Mouse (Mus musculus): Measurements from ENCODE around the gene Tubb4b. TPM values are rescaled to one million over a fixed set of nuclear protein-coding genes. Genes with fewer than 3 reads are reported as not detected.

Gene Tubb4b
- total and polyA plus RNA-seq, 2 experiments: 80.5 to 254 TPM

- Histone ChIP-seq H3K9ac (ENCODE audit: low read depth, low read length) (peak overlapping the region; percentile 15; the same call in 1 of the 2 replicates), H3K4me1 (ENCODE audit: control insufficient read depth, insufficient read depth, low read length) (no peaks in the 10 kb centered on the region), H3K27ac (replicated peaks; ENCODE audit: insufficient read depth, low read depth, low read length) (no peak overlapping the region), H3K36me3 (ENCODE audit: control insufficient read depth, insufficient read depth, low read length) (no peaks in the 10 kb centered on the region), H3K27me3 (ENCODE audit: control insufficient read depth, insufficient read depth, low read length) (peaks cover 5% of the 10 kb centered on the region), H3K4me3 (ENCODE audit: insufficient read depth, low read depth, low read length) (peak overlapping the region; percentile 63; the same call in 1 of the 2 replicates), H3K79me2 (ENCODE audit: control insufficient read depth, insufficient read depth, low read length) (no peaks in the 10 kb centered on the region)
- no peak for DNase-seq (ENCODE audit: extremely low read depth, low read depth, low spot score)
- TF ChIP-seq CTCF (IDR thresholded peaks at IDR 0.05; ENCODE audit: low read depth, low read length) (no peak), POLR2A (IDR thresholded peaks at IDR 0.05; ENCODE audit: extremely low read depth, insufficient read depth, low read length) (no peak)
- 5% methylated on average over 17 of the region's 17 CpGs for WGBS
These were observed 42.6 kb downstream of the Tubb4b start for GRCm38 (mm10) chr2:25181891-25182397.

GRCm38 (mm10) chr2:25180973-25181890, 43.3 kb downstream of the Tubb4b start:
- no peak for DNase-seq (ENCODE audit: extremely low read depth, low read depth, low spot score)
- no peaks in the 10 kb centered on the region for H3K36me3 ChIP-seq (ENCODE audit: control insufficient read depth, insufficient read depth, low read length)
- H3K27me3 ChIP-seq (ENCODE audit: control insufficient read depth, insufficient read depth, low read length): peaks cover 5% of the 10 kb centered on the region
- no peak for TF ChIP-seq CTCF (IDR thresholded peaks at IDR 0.05; ENCODE audit: low read depth, low read length)
- no peak for TF ChIP-seq POLR2A (IDR thresholded peaks at IDR 0.05; ENCODE audit: extremely low read depth, insufficient read depth, low read length)
- H3K27ac ChIP-seq (replicated peaks; ENCODE audit: insufficient read depth, low read depth, low read length): 0 out of 2 replicates have a peak overlapping the region, but pooled peaks have one; percentile 16
- H3K4me1 ChIP-seq (ENCODE audit: control insufficient read depth, insufficient read depth, low read length): no peaks in the 10 kb centered on the region
- H3K9ac ChIP-seq (ENCODE audit: low read depth, low read length): peak overlapping the region; percentile 46
- 2% methylated on average over 98 of the region's 100 CpGs for WGBS
- H3K79me2 ChIP-seq (ENCODE audit: control insufficient read depth, insufficient read depth, low read length): no peaks in the 10 kb centered on the region
- peak overlapping the region; percentile 63 for H3K4me3 ChIP-seq (ENCODE audit: insufficient read depth, low read depth, low read length)

GRCm38 (mm10) chr2:25180478-25180903, 44.0 kb downstream of the Tubb4b start, which contains the start of gene Nrarp:
Gene Nrarp (plus strand): TSS chr2:25180758.
- Histone ChIP-seq H3K9ac (ENCODE audit: low read depth, low read length) (peak within 1 kb of the TSS; percentile 46), H3K36me3 (ENCODE audit: control insufficient read depth, insufficient read depth, low read length) (no peaks in the 10 kb centered on the region), H3K4me3 (ENCODE audit: insufficient read depth, low read depth, low read length) (peak within 1 kb of the TSS; percentile 63), H3K79me2 (ENCODE audit: control insufficient read depth, insufficient read depth, low read length) (no peaks in the 10 kb centered on the region), H3K27ac (replicated peaks; ENCODE audit: insufficient read depth, low read depth, low read length) (peak within 1 kb of the TSS; percentile 26; the same call in 1 of the 2 replicates), H3K4me1 (ENCODE audit: control insufficient read depth, insufficient read depth, low read length) (no peaks in the 10 kb centered on the region), H3K27me3 (ENCODE audit: control insufficient read depth, insufficient read depth, low read length) (peaks cover 5% of the 10 kb centered on the region)
- TF ChIP-seq CTCF (IDR thresholded peaks at IDR 0.05; ENCODE audit: low read depth, low read length): peak; percentile 41; the same call in 1 of the 2 replicates
- peak; percentile 52; the same call in 1 of the 2 replicates for TF ChIP-seq POLR2A (IDR thresholded peaks at IDR 0.05; ENCODE audit: extremely low read depth, insufficient read depth, low read length)
- WGBS: 2% methylated on average over 35 of the region's 35 CpGs
- DNase-seq (ENCODE audit: extremely low read depth, low read depth, low spot score): peak; percentile 27

GRCm38 (mm10) chr2:25179566-25180217, 44.8 kb downstream of the Tubb4b start:
- H3K9ac ChIP-seq (ENCODE audit: low read depth, low read length): no peak overlapping the region
- no peaks in the 10 kb centered on the region for H3K36me3 ChIP-seq (ENCODE audit: control insufficient read depth, insufficient read depth, low read length)
- no peak overlapping the region for H3K27ac ChIP-seq (replicated peaks; ENCODE audit: insufficient read depth, low read depth, low read length)
- no peak overlapping the region for H3K4me3 ChIP-seq (ENCODE audit: insufficient read depth, low read depth, low read length)
- TF ChIP-seq POLR2A (IDR thresholded peaks at IDR 0.05; ENCODE audit: extremely low read depth, insufficient read depth, low read length) (no peak), CTCF (IDR thresholded peaks at IDR 0.05; ENCODE audit: low read depth, low read length) (no peak)
- DNase-seq (ENCODE audit: extremely low read depth, low read depth, low spot score): no peak
- WGBS: 73% methylated on average over 15 of the region's 15 CpGs
- H3K4me1 ChIP-seq (ENCODE audit: control insufficient read depth, insufficient read depth, low read length): no peaks in the 10 kb centered on the region
- peaks cover 5% of the 10 kb centered on the region for H3K27me3 ChIP-seq (ENCODE audit: control insufficient read depth, insufficient read depth, low read length)
- no peaks in the 10 kb centered on the region for H3K79me2 ChIP-seq (ENCODE audit: control insufficient read depth, insufficient read depth, low read length)

GRCm38 (mm10) chr2:25178285-25178972, 46.1 kb downstream of the Tubb4b start:
- no peak for TF ChIP-seq CTCF (IDR thresholded peaks at IDR 0.05; ENCODE audit: low read depth, low read length)
- no peak for TF ChIP-seq POLR2A (IDR thresholded peaks at IDR 0.05; ENCODE audit: extremely low read depth, insufficient read depth, low read length)
- H3K36me3 ChIP-seq (ENCODE audit: control insufficient read depth, insufficient read depth, low read length): no peaks in the 10 kb centered on the region
- no peak overlapping the region for H3K4me3 ChIP-seq (ENCODE audit: insufficient read depth, low read depth, low read length)
- whole genome bisulfite sequencing: 71% methylated on average over 10 of the region's 10 CpGs
- no peaks in the 10 kb centered on the region for H3K79me2 ChIP-seq (ENCODE audit: control insufficient read depth, insufficient read depth, low read length)
- H3K27ac ChIP-seq (replicated peaks; ENCODE audit: insufficient read depth, low read depth, low read length): no peak overlapping the region
- H3K9ac ChIP-seq (ENCODE audit: low read depth, low read length): no peak overlapping the region
- H3K27me3 ChIP-seq (ENCODE audit: control insufficient read depth, insufficient read depth, low read length): peaks cover 5% of the 10 kb centered on the region
- H3K4me1 ChIP-seq (ENCODE audit: control insufficient read depth, insufficient read depth, low read length): no peaks in the 10 kb centered on the region
- DNase-seq (ENCODE audit: extremely low read depth, low read depth, low spot score): no peak

Data from liver, adult 2 months (tissue).